Mouse (Mus musculus): ENCODE data around the gene Psmd14.

DNA sequence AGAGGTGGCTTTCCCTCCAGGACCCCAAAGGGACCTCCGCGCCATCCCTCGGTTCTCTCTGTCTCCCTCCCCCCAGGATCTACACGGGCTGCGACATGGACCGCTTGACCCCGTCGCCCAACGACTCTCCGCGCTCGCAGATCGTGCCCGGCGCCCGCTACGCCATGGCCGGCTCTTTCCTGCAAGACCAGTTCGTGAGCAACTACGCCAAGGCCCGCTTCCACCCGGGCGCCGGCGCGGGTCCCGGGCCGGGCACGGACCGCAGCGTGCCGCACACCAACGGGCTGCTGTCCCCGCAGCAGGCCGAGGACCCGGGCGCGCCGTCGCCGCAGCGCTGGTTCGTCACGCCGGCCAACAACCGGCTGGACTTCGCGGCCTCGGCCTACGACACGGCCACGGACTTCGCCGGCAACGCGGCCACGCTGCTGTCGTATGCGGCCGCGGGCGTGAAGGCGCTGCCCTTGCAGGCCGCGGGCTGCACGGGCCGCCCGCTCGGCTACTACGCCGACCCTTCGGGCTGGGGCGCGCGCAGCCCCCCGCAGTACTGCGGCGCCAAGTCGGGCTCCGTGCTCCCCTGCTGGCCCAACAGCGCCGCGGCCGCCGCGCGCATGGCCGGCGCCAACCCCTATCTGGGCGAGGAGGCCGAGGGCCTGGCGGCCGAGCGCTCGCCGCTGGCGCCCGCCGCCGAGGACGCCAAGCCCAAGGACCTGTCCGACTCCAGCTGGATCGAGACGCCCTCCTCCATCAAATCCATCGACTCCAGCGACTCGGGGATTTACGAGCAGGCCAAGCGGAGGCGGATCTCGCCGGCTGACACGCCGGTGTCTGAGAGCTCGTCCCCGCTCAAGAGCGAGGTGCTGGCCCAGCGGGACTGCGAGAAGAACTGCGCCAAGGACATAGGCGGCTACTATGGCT is 100.3 kb downstream of the Psmd14 start:
- TF ChIP-seq CTCF (IDR thresholded peaks at IDR 0.05; ENCODE audit: control insufficient read depth, insufficient read depth, low read length) (no peak), POLR2A (IDR thresholded peaks at IDR 0.05; ENCODE audit: borderline replicate concordance, control insufficient read depth, low read depth, low read length) (no peak)

Data from bone marrow, adult 2 months (tissue).